Mouse (Mus musculus): ENCODE results near the gene 1500009C09Rik. TPM values are rescaled to one million over a fixed set of nuclear protein-coding genes. Genes with fewer than 3 reads are reported as not detected.

1500009C09Rik gene
- total and polyA plus RNA-seq, 3 experiments, result not detected

DNA sequence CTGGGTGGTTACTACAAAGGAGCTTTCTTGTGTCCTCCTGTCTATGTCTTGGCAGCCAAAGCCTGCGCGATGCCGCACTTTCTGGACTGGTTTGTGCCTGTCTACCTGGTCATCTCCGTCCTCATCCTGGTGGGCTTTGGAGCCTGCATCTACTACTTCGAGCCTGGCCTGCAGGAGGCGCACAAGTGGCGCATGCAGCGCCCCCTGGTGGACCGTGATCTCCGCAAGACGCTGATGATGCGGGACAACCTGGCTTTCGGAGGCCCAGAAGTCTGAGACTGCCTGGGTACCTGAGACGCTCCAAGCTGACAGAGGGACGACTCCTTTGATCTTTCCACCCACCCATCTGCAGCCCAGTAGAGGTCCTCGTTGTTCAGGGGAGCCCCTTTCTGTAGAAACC, 7.3 kb downstream of the 1500009C09Rik start:
- Histone ChIP-seq H3K4me1 (ENCODE audit: insufficient read depth, low read depth, low read length) (peaks cover 3% of the 10 kb centered on the region; the same call in 1 of the 2 replicates), H3K27me3 (ENCODE audit: insufficient read depth, low read length) (peaks cover 40% of the 10 kb centered on the region), H3K36me3 (replicated peaks) (no peaks in the 10 kb centered on the region), H3K9me3 (replicated peaks) (no peaks in the 10 kb centered on the region), H3K4me3 (ENCODE audit: low read depth, low read length) (no peak overlapping the region)
- no peak for ATAC-seq (ENCODE audit: extremely low read depth, insufficient number of reproducible peaks, low FRiP score, poor library complexity, severe bottlenecking)
- no peak for DNase-seq (ENCODE audit: low spot score)
- TF ChIP-seq CTCF (IDR thresholded peaks at IDR 0.05; ENCODE audit: low read depth, low read length) (peak; percentile 79), TAL1 (conservative IDR thresholded peaks at IDR 0.05; ENCODE audit: low read depth, low read length) (no peak)

GRCm38 (mm10) chr15:82266356-82266755, 14.2 kb downstream of the 1500009C09Rik start:
- DNase-seq (ENCODE audit: low spot score) (peak; percentile 26), ATAC-seq (ENCODE audit: extremely low read depth, insufficient number of reproducible peaks, low FRiP score, poor library complexity, severe bottlenecking) (no peak; the same call in 1 of the 2 replicates)
- H3K9me3 ChIP-seq (replicated peaks), result no peaks in the 10 kb centered on the region
- TF ChIP-seq GATA1 (IDR thresholded peaks at IDR 0.05; ENCODE audit: borderline replicate concordance, low read length) (no peak), CTCF (IDR thresholded peaks at IDR 0.05; ENCODE audit: low read depth, low read length) (peak; percentile 85)
- H3K4me1 ChIP-seq (ENCODE audit: insufficient read depth, low read depth, low read length), result 0 out of 2 replicates have a peak, but pooled peaks cover 3% of the 10 kb centered on the region
- H3K36me3 ChIP-seq (replicated peaks), result no peaks in the 10 kb centered on the region
- no peak overlapping the region for H3K4me3 ChIP-seq (ENCODE audit: low read depth, low read length)
- H3K27me3 ChIP-seq (ENCODE audit: insufficient read depth, low read length), result peaks cover 43% of the 10 kb centered on the region

GRCm38 (mm10) chr15:82268185-82268584, 16.0 kb downstream of the 1500009C09Rik start:
- Histone ChIP-seq H3K27me3 (ENCODE audit: insufficient read depth, low read length) (peaks cover 50% of the 10 kb centered on the region), H3K4me1 (ENCODE audit: insufficient read depth, low read depth, low read length) (0 out of 2 replicates have a peak, but pooled peaks cover 3% of the 10 kb centered on the region), H3K9me3 (replicated peaks) (no peaks in the 10 kb centered on the region), H3K36me3 (replicated peaks) (no peaks in the 10 kb centered on the region), H3K4me3 (ENCODE audit: low read depth, low read length) (no peak overlapping the region)
- ATAC-seq (ENCODE audit: extremely low read depth, insufficient number of reproducible peaks, low FRiP score, poor library complexity, severe bottlenecking), result no peak
- no peak for DNase-seq (ENCODE audit: low spot score)
- TF ChIP-seq TAL1 (conservative IDR thresholded peaks at IDR 0.05; ENCODE audit: low read depth, low read length), result no peak
- no peak for TF ChIP-seq POLR2AphosphoS5 (IDR thresholded peaks at IDR 0.05; ENCODE audit: insufficient replicate concordance, low read depth, low read length)
- no peak for TF ChIP-seq GATA1 (IDR thresholded peaks at IDR 0.05; ENCODE audit: borderline replicate concordance, low read length)
- TF ChIP-seq CTCF (IDR thresholded peaks at IDR 0.05; ENCODE audit: low read depth, low read length), result no peak

- ATAC-seq (ENCODE audit: extremely low read depth, insufficient number of reproducible peaks, low FRiP score, poor library complexity, severe bottlenecking) (no peak), DNase-seq (ENCODE audit: low spot score) (no peak)
- Histone ChIP-seq H3K4me3 (ENCODE audit: low read depth, low read length) (no peak overlapping the region), H3K4me1 (ENCODE audit: insufficient read depth, low read depth, low read length) (0 out of 2 replicates have a peak, but pooled peaks cover 3% of the 10 kb centered on the region), H3K27me3 (ENCODE audit: insufficient read depth, low read length) (peaks cover 50% of the 10 kb centered on the region), H3K9me3 (replicated peaks) (no peaks in the 10 kb centered on the region), H3K36me3 (replicated peaks) (no peaks in the 10 kb centered on the region)
- no peak for TF ChIP-seq GATA1 (IDR thresholded peaks at IDR 0.05; ENCODE audit: borderline replicate concordance, low read length)
- no peak for TF ChIP-seq CTCF (IDR thresholded peaks at IDR 0.05; ENCODE audit: low read depth, low read length)
- no peak for TF ChIP-seq TAL1 (conservative IDR thresholded peaks at IDR 0.05; ENCODE audit: low read depth, low read length)
- no peak for TF ChIP-seq POLR2AphosphoS5 (IDR thresholded peaks at IDR 0.05; ENCODE audit: insufficient replicate concordance, low read depth, low read length)
- no peak for TF ChIP-seq GATA2 (IDR thresholded peaks at IDR 0.05; ENCODE audit: borderline replicate concordance, low read depth, low read length)
Measured at GRCm38 (mm10) chr15:82268783-82269182, 16.6 kb downstream of the 1500009C09Rik start.

GRCm38 (mm10) chr15:82271201-82271600, 19.0 kb downstream of the 1500009C09Rik start:
- DNase-seq (ENCODE audit: low spot score), result peak; percentile 64
- no peak for ATAC-seq (ENCODE audit: extremely low read depth, insufficient number of reproducible peaks, low FRiP score, poor library complexity, severe bottlenecking)
- peaks cover 58% of the 10 kb centered on the region for H3K27me3 ChIP-seq (ENCODE audit: insufficient read depth, low read length)
- no peaks in the 10 kb centered on the region for H3K9me3 ChIP-seq (replicated peaks)
- no peaks in the 10 kb centered on the region for H3K36me3 ChIP-seq (replicated peaks)
- peak; percentile 77 for TF ChIP-seq CTCF (IDR thresholded peaks at IDR 0.05; ENCODE audit: low read depth, low read length)
- TF ChIP-seq GATA1 (IDR thresholded peaks at IDR 0.05; ENCODE audit: borderline replicate concordance, low read length), result no peak
- TF ChIP-seq POLR2AphosphoS5 (IDR thresholded peaks at IDR 0.05; ENCODE audit: insufficient replicate concordance, low read depth, low read length), result no peak
- no peak for TF ChIP-seq GATA2 (IDR thresholded peaks at IDR 0.05; ENCODE audit: borderline replicate concordance, low read depth, low read length)
- TF ChIP-seq TAL1 (conservative IDR thresholded peaks at IDR 0.05; ENCODE audit: low read depth, low read length), result no peak
- H3K4me1 ChIP-seq (ENCODE audit: insufficient read depth, low read depth, low read length), result peaks cover 3% of the 10 kb centered on the region; the same call in 1 of the 2 replicates
- no peak overlapping the region for H3K4me3 ChIP-seq (ENCODE audit: low read depth, low read length)

DNA sequence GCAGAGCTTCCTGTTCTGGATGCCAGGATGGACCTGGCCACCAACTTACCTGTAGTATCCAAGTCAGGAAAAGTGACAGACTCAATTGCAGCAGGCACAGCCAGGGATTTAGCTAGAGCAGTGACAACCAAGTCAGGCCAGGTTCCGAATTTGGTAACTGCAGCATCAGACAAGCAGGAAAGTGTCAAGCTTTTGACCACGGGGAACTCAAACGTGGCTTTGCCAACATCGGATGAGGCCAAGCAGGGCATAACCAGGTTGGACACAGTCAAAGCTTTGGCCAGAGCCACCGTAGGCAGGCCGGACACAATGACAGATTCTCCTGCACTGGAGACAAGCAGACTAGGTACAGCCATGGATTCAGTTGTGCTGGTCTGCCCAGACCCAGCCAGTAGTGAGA, 20.1 kb downstream of the 1500009C09Rik start:
- Histone ChIP-seq H3K27me3 (ENCODE audit: insufficient read depth, low read length) (peaks cover 62% of the 10 kb centered on the region), H3K9me3 (replicated peaks) (no peaks in the 10 kb centered on the region), H3K36me3 (replicated peaks) (no peaks in the 10 kb centered on the region), H3K4me3 (ENCODE audit: low read depth, low read length) (no peak overlapping the region), H3K4me1 (ENCODE audit: insufficient read depth, low read depth, low read length) (peaks cover 3% of the 10 kb centered on the region; the same call in 1 of the 2 replicates)
- TF ChIP-seq GATA2 (IDR thresholded peaks at IDR 0.05; ENCODE audit: borderline replicate concordance, low read depth, low read length), result no peak
- no peak for TF ChIP-seq CTCF (IDR thresholded peaks at IDR 0.05; ENCODE audit: low read depth, low read length)
- TF ChIP-seq POLR2AphosphoS5 (IDR thresholded peaks at IDR 0.05; ENCODE audit: insufficient replicate concordance, low read depth, low read length), result no peak
- TF ChIP-seq TAL1 (conservative IDR thresholded peaks at IDR 0.05; ENCODE audit: low read depth, low read length), result no peak
- no peak for TF ChIP-seq GATA1 (IDR thresholded peaks at IDR 0.05; ENCODE audit: borderline replicate concordance, low read length)
- ATAC-seq (ENCODE audit: extremely low read depth, insufficient number of reproducible peaks, low FRiP score, poor library complexity, severe bottlenecking) (no peak), DNase-seq (ENCODE audit: low spot score) (no peak)

DNA sequence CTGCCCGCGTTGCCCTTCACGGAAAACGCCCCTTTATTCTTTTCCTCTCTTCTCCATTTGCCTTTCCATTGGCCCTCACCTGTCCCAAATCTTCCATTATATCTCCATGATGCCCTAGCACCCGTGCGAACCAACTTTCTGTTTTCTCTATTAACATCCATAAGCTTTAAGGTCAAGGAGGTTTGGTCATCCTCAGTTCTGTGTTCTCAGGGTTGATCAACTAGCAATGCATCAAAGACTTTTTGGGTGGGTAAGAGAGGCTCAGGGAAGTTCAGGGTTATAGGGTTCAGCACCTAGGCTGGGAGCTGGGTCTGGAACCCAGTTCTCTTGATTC, 22.4 kb downstream of the 1500009C09Rik start, which contains the start of gene Sept3:
Sept3 (plus strand) TSS at position 301 of the 334 bp plus-strand sequence.
- ATAC-seq (ENCODE audit: extremely low read depth, insufficient number of reproducible peaks, low FRiP score, poor library complexity, severe bottlenecking), result no peak

More for the DNA sequence above, 22.4 kb downstream of the 1500009C09Rik start, which contains the start of gene Sept3:
- Histone ChIP-seq H3K4me3 (ENCODE audit: low read depth, low read length) (no peak within 1 kb of the TSS), H3K27me3 (ENCODE audit: insufficient read depth, low read length) (peaks cover 57% of the 10 kb centered on the region), H3K4me1 (ENCODE audit: insufficient read depth, low read depth, low read length) (peaks cover 3% of the 10 kb centered on the region; the same call in 1 of the 2 replicates), H3K9me3 (replicated peaks) (no peaks in the 10 kb centered on the region), H3K36me3 (replicated peaks) (no peaks in the 10 kb centered on the region)
- TF ChIP-seq GATA1 (IDR thresholded peaks at IDR 0.05; ENCODE audit: borderline replicate concordance, low read length) (no peak), TAL1 (conservative IDR thresholded peaks at IDR 0.05; ENCODE audit: low read depth, low read length) (no peak), CTCF (IDR thresholded peaks at IDR 0.05; ENCODE audit: low read depth, low read length) (no peak), GATA2 (IDR thresholded peaks at IDR 0.05; ENCODE audit: borderline replicate concordance, low read depth, low read length) (no peak), POLR2AphosphoS5 (IDR thresholded peaks at IDR 0.05; ENCODE audit: insufficient replicate concordance, low read depth, low read length) (no peak)
- DNase-seq (ENCODE audit: low spot score), result no peak
